Mouse (Mus musculus) central nervous system, embryonic 11.5 days (tissue): ENCODE results near the gene Olfr789. TPM values are rescaled to one million over a fixed set of nuclear protein-coding genes. Genes with fewer than 3 reads are reported as not detected.

Experiments
- polyA plus RNA-seq: library from polyadenylated mRNA; depleted of rRNA; stranded (reverse); fragments of >200 nt; gene quantifications from 2 replicates; pipeline ENCODE4 v1.2.3, GENCODE M21; 2012; rRNA removed

Olfr789 gene
- not detected in 2 replicates for polyA plus RNA-seq

DNA sequence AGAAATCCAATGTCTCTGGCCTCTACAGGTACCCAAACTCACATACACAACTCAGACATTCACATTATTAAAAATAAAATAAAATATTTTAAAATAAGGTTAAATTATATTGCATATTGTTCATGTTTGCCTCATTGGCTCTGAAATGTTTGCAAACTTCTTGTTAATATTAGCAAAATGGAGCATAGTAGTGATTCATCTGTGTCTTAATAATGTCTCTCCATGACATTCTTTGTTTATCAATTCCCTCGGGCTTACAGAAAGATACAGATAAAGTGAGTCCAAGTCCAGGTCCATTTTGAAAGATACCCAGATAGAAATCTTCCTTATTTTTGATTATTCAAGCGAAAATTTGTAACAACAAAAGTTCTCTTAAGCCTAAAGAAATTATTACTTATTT, at the start of gene Olfr789:
Gene Olfr789 (plus strand): TSS at position 301 of the 400 bp plus-strand sequence.

DNA sequence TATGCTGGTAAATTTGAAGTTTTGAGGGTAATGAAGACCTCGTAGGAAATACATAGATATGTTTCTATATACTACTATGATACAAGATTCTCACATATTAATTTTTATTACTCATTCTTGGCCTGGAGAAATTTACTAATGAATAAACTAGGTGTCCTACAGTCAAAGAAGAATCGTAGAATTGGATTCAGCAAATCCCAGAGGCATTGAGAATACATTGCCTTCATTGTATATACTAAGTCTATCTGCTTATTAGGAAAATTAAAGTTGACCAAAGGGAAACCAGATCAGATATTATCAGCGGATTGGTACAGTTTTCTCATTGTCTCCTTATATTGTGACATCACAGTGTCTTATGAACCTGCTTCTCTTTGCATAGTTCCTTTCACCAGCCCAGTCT, 23.0 kb upstream of the Olfr789 start, which contains the start of gene Olfr787:
Gene Olfr787 (plus strand): TSS at position 301 of the 400 bp plus-strand sequence.

DNA sequence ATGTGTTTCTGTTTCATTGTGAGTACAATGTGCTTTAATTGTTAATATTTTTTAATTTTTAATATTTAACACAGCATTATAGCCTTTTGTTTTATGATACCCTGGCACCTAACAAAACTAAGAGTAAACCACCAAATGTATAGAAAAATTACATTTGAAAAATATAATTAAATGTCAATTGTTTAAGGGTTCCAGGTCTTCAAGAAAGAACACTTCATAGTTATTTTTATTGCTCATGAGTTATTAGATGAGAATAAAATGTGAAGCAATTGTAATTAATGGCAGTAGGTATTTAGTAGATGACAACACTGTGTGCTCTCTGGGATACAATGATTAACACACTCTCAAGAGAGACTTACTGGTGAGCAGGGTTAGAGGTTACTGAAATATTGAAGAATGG, 13.9 kb upstream of the Olfr789 start, which contains the start of gene Olfr788:
Gene Olfr788 (plus strand): TSS at position 301 of the 400 bp plus-strand sequence.

DNA sequence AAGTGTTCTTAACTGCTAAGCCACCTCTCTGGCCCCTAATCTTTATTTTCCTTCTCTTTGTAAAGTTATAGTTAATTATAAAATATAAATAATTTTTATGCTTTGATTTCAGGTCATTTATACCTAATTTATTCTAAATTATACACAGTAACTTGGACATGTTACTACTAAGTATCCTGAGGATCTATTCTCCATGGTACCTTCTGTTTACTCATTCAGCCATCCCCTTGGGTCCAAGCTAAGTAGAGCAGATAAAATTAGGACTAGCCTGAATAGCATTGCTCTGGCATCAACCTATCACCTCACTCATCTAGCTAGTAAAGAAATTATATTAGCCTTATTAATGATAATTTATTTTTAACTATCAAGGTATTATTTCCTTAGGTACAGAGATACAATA, 13.6 kb downstream of the Olfr789 start, which contains the start of gene Olfr790:
Gene Olfr790 (plus strand): TSS at position 301 of the 400 bp plus-strand sequence.

DNA sequence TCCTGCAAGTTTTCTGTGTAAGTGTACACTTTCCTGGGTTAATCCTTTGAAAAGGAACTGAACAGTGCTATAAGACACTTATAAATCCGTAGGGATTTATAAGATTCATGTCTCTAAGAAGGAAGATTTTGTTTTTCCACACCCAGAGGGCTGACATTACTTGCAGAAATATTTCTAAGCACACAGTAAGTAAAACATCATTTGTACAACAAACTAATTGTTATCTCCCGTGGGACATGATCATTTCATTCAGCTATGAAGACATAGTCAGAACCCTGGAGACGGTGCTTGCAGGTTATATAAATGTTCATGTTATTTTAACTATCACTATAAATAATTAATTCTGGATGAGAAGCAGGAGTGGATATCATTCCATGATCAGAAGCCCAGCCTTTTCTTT, 36.9 kb downstream of the Olfr789 start, which contains the start of gene Olfr791:
Gene Olfr791 (plus strand): TSS at position 301 of the 400 bp plus-strand sequence.

DNA sequence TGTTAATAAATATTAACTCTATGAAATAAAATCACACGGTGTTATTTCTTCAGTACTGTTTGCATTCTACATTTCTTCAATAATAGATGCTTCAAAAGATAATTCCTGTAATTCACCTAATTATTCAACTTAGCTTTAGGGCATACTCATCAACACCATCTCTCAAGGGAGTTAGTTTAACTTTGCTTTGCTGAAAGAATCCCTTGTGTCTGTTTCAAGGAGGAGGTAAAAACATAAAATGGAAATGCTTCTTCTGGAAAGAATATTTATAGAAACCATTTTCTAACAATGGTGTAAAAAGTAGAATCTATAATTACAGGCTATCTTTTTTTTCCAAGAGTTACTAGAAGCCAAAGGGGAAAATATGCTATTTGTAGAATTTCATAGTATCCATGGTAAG, 54.3 kb downstream of the Olfr789 start, which contains the start of gene Olfr792:
Gene Olfr792 (plus strand): TSS at position 301 of the 400 bp plus-strand sequence.

Other genes with a start within 250 kb of the Olfr789 start
- not detected in 2 replicates for gene Olfr774, start 248.5 kb upstream of the Olfr789 start, polyA plus RNA-seq
- not detected in 2 replicates for gene Olfr775, start 236.3 kb upstream of the Olfr789 start, polyA plus RNA-seq
- gene Olfr776, start 225.6 kb upstream of the Olfr789 start, polyA plus RNA-seq, result not detected in 2 replicates
- not detected in 2 replicates for gene Olfr777, start 213.3 kb upstream of the Olfr789 start, polyA plus RNA-seq
- gene Olfr780, start 166.6 kb upstream of the Olfr789 start, polyA plus RNA-seq, result not detected in 2 replicates
- gene Olfr781, start 155.9 kb upstream of the Olfr789 start, polyA plus RNA-seq, result not detected in 2 replicates
- not detected in 2 replicates for gene Olfr782, start 135.9 kb upstream of the Olfr789 start, polyA plus RNA-seq
- 0.04 TPM in 2 replicates for gene Olfr784, start 100.7 kb upstream of the Olfr789 start, polyA plus RNA-seq
- gene Olfr785, start 79.3 kb upstream of the Olfr789 start, polyA plus RNA-seq, result not detected in 2 replicates
- not detected in 2 replicates for gene Olfr786, start 57.4 kb upstream of the Olfr789 start, polyA plus RNA-seq
- not detected in 2 replicates for gene Olfr787, start 22.9 kb upstream of the Olfr789 start, polyA plus RNA-seq
- not detected in 2 replicates for gene Olfr788, start 13.8 kb upstream of the Olfr789 start, polyA plus RNA-seq
- not detected in 2 replicates for gene Olfr790, start 13.7 kb downstream of the Olfr789 start, polyA plus RNA-seq
- not detected in 2 replicates for gene Olfr791, start 37.0 kb downstream of the Olfr789 start, polyA plus RNA-seq
- gene Olfr792, start 54.4 kb downstream of the Olfr789 start, polyA plus RNA-seq, result not detected in 2 replicates
- not detected in 2 replicates for gene Olfr794, start 82.9 kb downstream of the Olfr789 start, polyA plus RNA-seq
- not detected in 2 replicates for gene Olfr796, start 127.8 kb downstream of the Olfr789 start, polyA plus RNA-seq
- not detected in 2 replicates for gene Olfr798, start 143.2 kb downstream of the Olfr789 start, polyA plus RNA-seq
- not detected in 2 replicates for gene Olfr799, start 152.7 kb downstream of the Olfr789 start, polyA plus RNA-seq
- gene Olfr800, start 172.9 kb downstream of the Olfr789 start, polyA plus RNA-seq, result not detected in 2 replicates
- not detected in 2 replicates for gene Olfr801, start 189.1 kb downstream of the Olfr789 start, polyA plus RNA-seq
- not detected in 2 replicates for gene Olfr802, start 203.4 kb downstream of the Olfr789 start, polyA plus RNA-seq
- gene Olfr803, start 209.5 kb downstream of the Olfr789 start, polyA plus RNA-seq, result not detected in 2 replicates
- not detected in 2 replicates for gene Olfr804, start 218.5 kb downstream of the Olfr789 start, polyA plus RNA-seq
- not detected in 2 replicates for gene Olfr805, start 244.6 kb downstream of the Olfr789 start, polyA plus RNA-seq